Mouse (Mus musculus): ENCODE measurements at regions not wholly inside any gene's neighbourhood (a gene's known extent, or its start where the extent isn't known, plus 50 kb on each side); places are given as distances from the start of the nearest gene placed in this dataset.

- WGBS: 93% methylated on average over 4 of the region's 4 CpGs
These were observed 64.3 kb upstream of the Jade1 start for GRCm38 (mm10) chr3:41491185-41491584.

DNA sequence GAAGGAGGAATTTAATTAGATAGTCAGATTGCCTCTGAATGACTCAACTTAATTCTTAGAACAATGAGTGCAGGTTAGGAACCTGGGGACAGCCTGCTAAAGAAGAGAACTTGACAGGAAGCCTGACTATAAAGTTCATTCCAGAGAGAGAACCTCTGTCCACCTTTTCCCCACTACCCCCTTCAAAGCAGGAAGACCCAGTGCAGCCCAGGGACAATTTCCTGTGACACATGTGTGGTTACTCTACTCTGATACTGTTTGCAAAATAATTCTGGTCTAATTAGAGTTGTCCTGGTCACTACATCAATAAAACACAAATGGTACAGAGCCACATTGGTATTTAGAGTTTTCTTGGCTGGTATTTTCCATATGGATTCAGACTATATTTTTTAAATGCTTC, 65.5 kb upstream of the Jade1 start:
- DNase-seq (ENCODE audit: low spot score): no peak

More at GRCm38 (mm10) chr3:41491185-41491584, 64.3 kb upstream of the Jade1 start:
- no peak overlapping the region for H3K4me3 ChIP-seq (replicated peaks; ENCODE audit: low read depth, low read length)
- H3K27ac ChIP-seq: no peak overlapping the region
- no peak overlapping the region for H3K4me2 ChIP-seq (ENCODE audit: low read length)
- H3K4me1 ChIP-seq (replicated peaks; ENCODE audit: insufficient read depth, low read length): no peaks in the 10 kb centered on the region
- no peak overlapping the region for H3K9ac ChIP-seq (ENCODE audit: low read depth, low read length)
- ATAC-seq (replicated peaks; ENCODE audit: low FRiP score, low read depth) (no peak), DNase-seq (ENCODE audit: low spot score) (no peak)
- H3K36me3 ChIP-seq (ENCODE audit: insufficient read depth, low read length): no peaks in the 10 kb centered on the region
- H3K9me3 ChIP-seq (replicated peaks; ENCODE audit: low read length): no peaks in the 10 kb centered on the region
- TF ChIP-seq CTCF (IDR thresholded peaks at IDR 0.05; ENCODE audit: low read depth): no peak
- no peaks in the 10 kb centered on the region for H3K27me3 ChIP-seq (ENCODE audit: insufficient read depth, low read length)

GRCm38 (mm10) chr3:41489571-41489970, 66.0 kb upstream of the Jade1 start:
- no peaks in the 10 kb centered on the region for H3K36me3 ChIP-seq (ENCODE audit: insufficient read depth, low read length)
- 60% methylated on average over 3 of the region's 3 CpGs for WGBS
- H3K4me2 ChIP-seq (ENCODE audit: low read length): no peak overlapping the region
- H3K9me3 ChIP-seq (replicated peaks; ENCODE audit: low read length): no peaks in the 10 kb centered on the region
- TF ChIP-seq CTCF (IDR thresholded peaks at IDR 0.05; ENCODE audit: low read depth): no peak
- no peak overlapping the region for H3K27ac ChIP-seq
- H3K27me3 ChIP-seq (ENCODE audit: insufficient read depth, low read length): no peaks in the 10 kb centered on the region
- H3K9ac ChIP-seq (ENCODE audit: low read depth, low read length): no peak overlapping the region
- H3K4me3 ChIP-seq (replicated peaks; ENCODE audit: low read depth, low read length): no peak overlapping the region
- DNase-seq (ENCODE audit: low spot score) (peak; percentile 30), ATAC-seq (replicated peaks; ENCODE audit: low FRiP score, low read depth) (no peak)
- H3K4me1 ChIP-seq (replicated peaks; ENCODE audit: insufficient read depth, low read length): no peaks in the 10 kb centered on the region

More for the DNA sequence above, 65.5 kb upstream of the Jade1 start:
- Histone ChIP-seq H3K4me3 (replicated peaks; ENCODE audit: low read depth, low read length) (no peak overlapping the region), H3K27ac (no peak overlapping the region), H3K4me1 (replicated peaks; ENCODE audit: insufficient read depth, low read length) (no peaks in the 10 kb centered on the region), H3K27me3 (ENCODE audit: insufficient read depth, low read length) (no peaks in the 10 kb centered on the region), H3K9me3 (replicated peaks; ENCODE audit: low read length) (no peaks in the 10 kb centered on the region), H3K36me3 (ENCODE audit: insufficient read depth, low read length) (no peaks in the 10 kb centered on the region), H3K4me2 (ENCODE audit: low read length) (no peak overlapping the region), H3K9ac (ENCODE audit: low read depth, low read length) (no peak overlapping the region)
- no peak for ATAC-seq (replicated peaks; ENCODE audit: low FRiP score, low read depth)
- TF ChIP-seq CTCF (IDR thresholded peaks at IDR 0.05; ENCODE audit: low read depth): no peak

- H3K9me3 ChIP-seq (replicated peaks; ENCODE audit: low read length): no peaks in the 10 kb centered on the region
- WGBS: 16% methylated on average over 1 of the region's 1 CpGs
- H3K4me2 ChIP-seq (ENCODE audit: low read length): no peak overlapping the region
- H3K36me3 ChIP-seq (ENCODE audit: insufficient read depth, low read length): no peaks in the 10 kb centered on the region
- H3K4me3 ChIP-seq (replicated peaks; ENCODE audit: low read depth, low read length): no peak overlapping the region
- no peaks in the 10 kb centered on the region for H3K27me3 ChIP-seq (ENCODE audit: insufficient read depth, low read length)
- H3K9ac ChIP-seq (ENCODE audit: low read depth, low read length): no peak overlapping the region
- no peak overlapping the region for H3K27ac ChIP-seq
- ATAC-seq (replicated peaks; ENCODE audit: low FRiP score, low read depth) (no peak), DNase-seq (ENCODE audit: low spot score) (no peak)
- no peak for TF ChIP-seq CTCF (IDR thresholded peaks at IDR 0.05; ENCODE audit: low read depth)
- no peaks in the 10 kb centered on the region for H3K4me1 ChIP-seq (replicated peaks; ENCODE audit: insufficient read depth, low read length)
These were observed 67.2 kb upstream of the Jade1 start for GRCm38 (mm10) chr3:41488229-41488774.

DNA sequence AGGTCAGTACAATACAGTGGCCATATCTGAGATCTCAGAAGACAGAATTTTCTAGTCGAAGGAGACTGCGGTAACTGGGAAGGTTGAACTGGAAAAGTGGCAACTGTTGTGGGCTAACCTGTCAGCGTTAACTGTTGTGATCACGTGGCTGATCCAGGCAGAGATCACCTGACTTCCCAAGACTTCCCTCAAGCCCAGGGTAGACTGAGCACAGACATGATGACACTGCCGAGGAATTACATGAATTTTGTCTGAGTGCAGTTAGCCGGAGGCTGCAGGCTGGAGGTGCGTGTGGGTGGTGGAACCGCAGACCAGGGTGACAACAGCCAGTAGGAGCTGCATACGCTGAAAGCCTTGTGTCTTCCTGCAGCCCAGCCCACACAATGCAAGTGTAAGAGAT, 70.6 kb upstream of the Jade1 start:
- Histone ChIP-seq H3K9me3 (replicated peaks; ENCODE audit: low read length) (no peaks in the 10 kb centered on the region), H3K4me3 (replicated peaks; ENCODE audit: low read depth, low read length) (no peak overlapping the region), H3K36me3 (ENCODE audit: insufficient read depth, low read length) (no peaks in the 10 kb centered on the region), H3K27ac (no peak overlapping the region), H3K27me3 (ENCODE audit: insufficient read depth, low read length) (no peaks in the 10 kb centered on the region), H3K4me2 (ENCODE audit: low read length) (no peak overlapping the region), H3K9ac (ENCODE audit: low read depth, low read length) (no peak overlapping the region), H3K4me1 (replicated peaks; ENCODE audit: insufficient read depth, low read length) (no peaks in the 10 kb centered on the region)
- no peak for DNase-seq (ENCODE audit: low spot score)
- TF ChIP-seq CTCF (IDR thresholded peaks at IDR 0.05; ENCODE audit: low read depth): no peak
- WGBS: 85% methylated on average over 9 of the region's 9 CpGs
- ATAC-seq (replicated peaks; ENCODE audit: low FRiP score, low read depth): no peak

DNA sequence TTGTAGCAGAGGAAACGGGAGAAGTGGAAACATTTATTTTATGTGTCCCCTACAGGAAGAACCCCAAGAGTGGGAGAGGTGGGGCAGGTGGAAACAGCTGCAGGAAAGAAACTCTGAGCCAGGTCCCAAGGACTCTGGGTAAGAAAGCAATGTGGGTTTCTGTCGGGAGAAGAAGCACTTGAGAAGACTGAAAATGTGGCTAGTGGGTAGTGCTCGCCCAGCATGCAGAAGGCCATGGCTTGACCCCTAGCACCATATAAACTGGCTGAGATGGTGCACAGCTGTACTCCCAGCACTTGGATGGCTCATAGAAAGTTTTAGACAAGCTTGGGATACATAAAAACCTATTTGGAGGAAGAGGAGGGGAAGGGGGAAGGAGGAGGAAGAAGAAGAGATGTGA, 71.9 kb upstream of the Jade1 start:
- Histone ChIP-seq H3K36me3 (ENCODE audit: insufficient read depth, low read length) (no peaks in the 10 kb centered on the region), H3K27me3 (ENCODE audit: insufficient read depth, low read length) (no peaks in the 10 kb centered on the region), H3K9me3 (replicated peaks; ENCODE audit: low read length) (no peaks in the 10 kb centered on the region), H3K4me2 (ENCODE audit: low read length) (no peak overlapping the region), H3K4me3 (replicated peaks; ENCODE audit: low read depth, low read length) (no peak overlapping the region), H3K9ac (ENCODE audit: low read depth, low read length) (no peak overlapping the region), H3K27ac (no peak overlapping the region), H3K4me1 (replicated peaks; ENCODE audit: insufficient read depth, low read length) (no peaks in the 10 kb centered on the region)
- ATAC-seq (replicated peaks; ENCODE audit: low FRiP score, low read depth) (no peak), DNase-seq (ENCODE audit: low spot score) (peak; percentile 28)
- WGBS: 32% methylated on average over 3 of the region's 3 CpGs
- TF ChIP-seq CTCF (IDR thresholded peaks at IDR 0.05; ENCODE audit: low read depth): no peak

DNA sequence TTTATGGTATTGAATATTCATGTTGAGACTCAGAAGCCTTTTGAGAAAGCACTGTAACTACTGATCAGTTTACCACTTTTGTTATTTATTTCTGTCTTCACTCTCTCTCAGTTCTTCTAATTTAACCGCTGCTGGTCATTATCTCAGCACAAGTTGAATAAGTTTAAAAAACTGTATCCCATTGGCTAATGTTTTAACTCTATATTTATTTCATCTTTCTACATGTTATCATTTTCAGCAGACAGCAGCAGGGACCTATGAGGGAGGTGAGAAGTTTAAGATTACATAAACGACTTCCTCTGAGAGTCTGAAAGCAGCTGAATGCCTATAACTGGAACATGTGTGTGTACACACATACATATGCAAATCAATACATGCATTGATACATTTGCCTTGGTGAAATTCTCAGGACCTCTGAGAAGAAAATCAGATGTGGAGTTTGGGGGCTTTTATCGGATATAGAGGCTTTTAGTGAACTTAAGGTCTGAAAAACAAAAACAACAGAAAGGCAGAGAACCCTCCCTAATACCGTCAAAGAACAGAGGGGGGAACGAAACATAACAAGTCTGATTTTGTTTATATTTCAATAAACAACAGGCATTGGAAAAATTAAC, 72.5 kb upstream of the Jade1 start:
- Histone ChIP-seq H3K27me3 (ENCODE audit: insufficient read depth, low read length) (no peaks in the 10 kb centered on the region), H3K4me2 (ENCODE audit: low read length) (no peak overlapping the region), H3K9ac (ENCODE audit: low read depth, low read length) (no peak overlapping the region), H3K4me3 (replicated peaks; ENCODE audit: low read depth, low read length) (no peak overlapping the region), H3K9me3 (replicated peaks; ENCODE audit: low read length) (no peaks in the 10 kb centered on the region), H3K4me1 (replicated peaks; ENCODE audit: insufficient read depth, low read length) (no peaks in the 10 kb centered on the region), H3K27ac (no peak overlapping the region), H3K36me3 (ENCODE audit: insufficient read depth, low read length) (no peaks in the 10 kb centered on the region)
- no peak for TF ChIP-seq CTCF (IDR thresholded peaks at IDR 0.05; ENCODE audit: low read depth)
- DNase-seq (ENCODE audit: low spot score) (no peak), ATAC-seq (replicated peaks; ENCODE audit: low FRiP score, low read depth) (no peak)
- 45% methylated on average over 5 of the region's 5 CpGs for WGBS
